Mouse (Mus musculus) E14TG2a.4 (cell line): ENCODE data around the gene Ccdc73.
"Not testable (repeated sequence)": the region's sequence is repeated elsewhere in the genome, so short reads cannot be mapped to it uniquely, and the experiment has no call there.

ENCODE experiments used
- H3K27me3 ChIP-seq: 2 replicates; pipeline ENCODE4 v1.6.1; 2014; ENCODE audit warnings: low read length, control low read depth; ENCODE audit not compliant: insufficient read depth
- H3K36me3 ChIP-seq: 2 replicates; pipeline ENCODE4 v1.6.1; 2014; ENCODE audit warnings: low read length, control low read depth; ENCODE audit not compliant: insufficient read depth
- H3K4me1 ChIP-seq: replicated peaks from 2 replicates; pipeline ENCODE4 v1.6.1; 2014; ENCODE audit warnings: low read depth, low read length, control low read depth
- H3K4me3 ChIP-seq: replicated peaks from 2 replicates; pipeline ENCODE4 v1.5.1; 2014; ENCODE audit warnings: mild to moderate bottlenecking, low read length
- H3K9me3 ChIP-seq: 2 replicates; pipeline ENCODE4 v1.6.1; 2014; ENCODE audit warnings: low read length, control low read depth
- CTCF ChIP-seq: conservative IDR thresholded peaks from 2 replicates; pipeline ENCODE4 v1.5.1; 2014; ENCODE audit warnings: low read length
- NANOG ChIP-seq: IDR thresholded peaks from 2 replicates; pipeline ENCODE4 v1.6.1; 2014; ENCODE audit warnings: borderline replicate concordance, low read length, mixed read lengths
- POU5F1 ChIP-seq: IDR thresholded peaks from 2 replicates; pipeline ENCODE4 v1.6.1; 2014; ENCODE audit warnings: low read length, borderline replicate concordance

Ccdc73 gene

DNA sequence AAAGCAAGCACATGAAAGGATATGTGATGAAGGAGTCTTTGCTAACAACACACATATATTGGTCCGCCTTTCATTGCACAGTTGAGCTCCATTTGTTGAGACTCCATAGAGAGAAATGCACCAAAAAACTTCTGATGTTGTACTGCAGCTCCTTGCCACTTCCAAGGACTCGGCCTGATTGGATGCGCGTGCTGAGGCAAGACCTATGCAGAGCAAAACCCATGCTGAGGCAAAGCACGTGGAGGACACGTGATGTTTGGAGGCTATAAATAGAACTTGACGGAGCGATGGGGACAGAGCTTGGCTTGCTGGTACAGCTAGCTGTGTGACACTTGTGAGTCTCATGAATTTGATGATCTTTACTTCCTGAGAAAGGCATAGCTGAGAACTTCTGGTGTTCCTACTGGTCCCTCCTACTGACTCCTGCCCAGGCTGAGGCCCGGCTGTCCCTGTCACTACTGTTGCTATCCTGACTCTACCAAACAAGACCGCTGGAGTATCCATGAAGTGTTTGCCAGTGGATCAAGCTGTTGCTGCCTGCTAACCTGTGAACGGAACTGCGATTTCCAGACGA lies at the start of gene Ccdc73:
TSS of gene Ccdc73 (plus strand) at position 524 of the 574 bp plus-strand sequence.
- Histone ChIP-seq H3K27me3 (no peaks in the 10 kb centered on the region), H3K4me1 (no peaks in the 10 kb centered on the region), H3K9me3 (no peaks in the 10 kb centered on the region), H3K36me3 (no peaks in the 10 kb centered on the region), H3K4me3 (no peak within 1 kb of the TSS)
- TF ChIP-seq CTCF (no peak), POU5F1 (no peak), NANOG (no peak)

DNA sequence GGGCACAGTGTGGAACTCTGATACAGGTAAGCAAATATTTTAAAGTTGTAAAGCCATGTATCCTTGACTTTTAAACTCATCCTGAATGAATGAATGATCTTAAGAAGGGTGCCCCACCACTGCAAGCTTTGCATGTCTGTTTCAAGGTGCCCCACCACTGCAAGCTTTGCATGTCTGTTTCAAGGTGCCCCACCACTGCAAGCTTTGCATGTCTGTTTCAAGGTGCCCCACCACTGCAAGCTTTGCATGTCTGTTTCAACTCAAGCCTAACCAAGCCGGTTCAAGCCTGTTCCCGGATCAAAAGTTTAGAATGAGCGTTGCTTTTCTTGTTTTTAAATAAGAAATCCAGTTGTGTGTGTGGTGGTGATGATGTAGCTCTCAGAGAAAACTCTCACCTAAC lies 48.8 kb upstream of the Ccdc73 start:
- not testable (repeated sequence) for H3K9me3 ChIP-seq, H3K4me3 ChIP-seq, H3K27me3 ChIP-seq, H3K36me3 ChIP-seq
- H3K4me1 ChIP-seq, result peaks cover 40% of the 10 kb centered on the region

DNA sequence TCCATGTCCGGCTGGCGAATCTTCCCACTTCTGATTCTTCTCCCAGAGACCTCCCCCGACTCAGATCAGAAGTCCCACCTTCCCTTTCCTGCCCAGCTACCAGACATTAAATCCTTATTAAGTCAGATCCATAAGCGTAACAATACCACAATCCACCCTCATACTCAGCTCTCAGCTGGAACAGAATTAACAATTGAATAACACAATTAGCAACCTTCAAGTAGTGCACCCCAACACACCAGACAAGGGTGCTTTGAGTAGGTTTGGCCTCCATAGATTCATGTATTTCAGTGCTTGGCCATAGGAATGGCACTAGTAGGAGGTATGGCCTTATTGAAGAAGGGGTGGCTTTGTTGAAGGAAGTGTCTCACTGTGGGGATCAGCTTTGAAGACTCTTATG lies 41.4 kb upstream of the Ccdc73 start:
- H3K9me3 ChIP-seq, result no peaks in the 10 kb centered on the region
- peaks cover 15% of the 10 kb centered on the region for H3K4me1 ChIP-seq
- peaks cover 22% of the 10 kb centered on the region; the same call in 1 of the 2 replicates for H3K36me3 ChIP-seq
- H3K27me3 ChIP-seq, result no peaks in the 10 kb centered on the region
- TF ChIP-seq NANOG (peak; percentile 91), POU5F1 (no peak), CTCF (no peak)
- no peak overlapping the region for H3K4me3 ChIP-seq

DNA sequence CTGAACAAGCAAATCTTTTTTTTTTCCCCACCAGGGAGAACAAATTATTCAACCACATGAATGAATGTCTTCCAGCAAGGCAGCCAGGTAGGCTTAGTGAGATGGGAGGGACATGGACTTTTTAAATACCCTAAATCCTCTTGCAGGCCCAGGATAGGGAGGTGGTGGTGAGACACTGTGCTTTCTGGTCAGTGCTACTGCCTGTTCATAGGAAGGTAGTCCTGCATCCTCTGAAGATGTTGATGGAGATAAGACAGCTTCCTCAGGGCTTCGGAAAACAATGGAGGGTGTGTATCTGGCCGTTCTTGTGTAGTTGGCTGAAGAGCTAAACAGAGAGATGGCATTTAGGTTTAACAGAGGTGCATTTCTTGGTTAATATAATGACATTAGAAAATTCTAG lies 35.1 kb upstream of the Ccdc73 start:
- Histone ChIP-seq H3K4me3 (no peak overlapping the region), H3K4me1 (peaks cover 16% of the 10 kb centered on the region), H3K9me3 (no peaks in the 10 kb centered on the region), H3K27me3 (no peaks in the 10 kb centered on the region), H3K36me3 (peaks cover 64% of the 10 kb centered on the region)
- TF ChIP-seq CTCF (no peak), POU5F1 (no peak), NANOG (no peak)

DNA sequence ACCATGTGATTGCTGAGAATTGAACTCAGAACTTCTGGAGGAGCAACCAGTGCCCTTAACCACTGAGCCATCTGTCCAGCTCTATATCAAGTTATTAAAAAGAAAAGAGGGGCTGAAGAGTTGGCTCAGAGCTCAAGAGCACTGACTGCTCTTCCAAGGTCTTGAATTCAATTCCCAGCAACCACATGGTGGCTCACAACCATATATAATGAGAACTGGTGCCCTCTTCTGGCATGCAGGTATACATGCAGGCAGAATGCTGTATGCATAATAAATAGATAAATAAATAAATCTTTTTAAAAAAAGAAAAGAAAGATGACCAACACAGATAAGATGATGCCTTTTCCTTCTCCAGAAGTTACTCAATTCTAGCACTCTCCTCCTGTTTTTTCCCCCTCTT lies 26.6 kb upstream of the Ccdc73 start:
- Histone ChIP-seq H3K9me3 (no peaks in the 10 kb centered on the region), H3K4me3 (no peak overlapping the region), H3K36me3 (peaks cover 84% of the 10 kb centered on the region), H3K27me3 (no peaks in the 10 kb centered on the region), H3K4me1 (peaks cover 29% of the 10 kb centered on the region)
- TF ChIP-seq POU5F1, result no peak
- TF ChIP-seq CTCF, result 0 out of 2 replicates have a peak, but pooled peaks have one; percentile 16

DNA sequence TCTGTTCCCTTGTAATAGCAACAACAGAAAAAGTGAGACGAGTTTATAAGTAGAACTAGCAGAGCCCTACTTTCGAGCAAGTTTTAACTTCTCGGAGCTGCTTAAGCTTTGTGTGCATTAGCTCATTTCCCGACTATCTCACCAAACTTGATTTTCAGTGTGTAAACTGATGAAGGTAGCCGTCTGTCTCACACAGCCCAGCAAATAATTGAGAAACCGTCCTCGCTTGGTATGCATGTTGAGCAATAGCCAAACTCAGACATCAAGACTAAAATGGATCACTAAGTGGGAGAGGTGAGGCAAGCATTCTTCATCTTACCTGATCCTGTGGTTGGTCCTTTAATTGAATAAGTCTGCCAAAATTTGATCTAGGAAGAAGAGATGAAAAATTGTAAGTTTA lies 25.9 kb upstream of the Ccdc73 start:
- no peaks in the 10 kb centered on the region for H3K27me3 ChIP-seq
- no peaks in the 10 kb centered on the region for H3K9me3 ChIP-seq
- TF ChIP-seq NANOG, result no peak
- no peak for TF ChIP-seq CTCF
- no peak for TF ChIP-seq POU5F1

DNA sequence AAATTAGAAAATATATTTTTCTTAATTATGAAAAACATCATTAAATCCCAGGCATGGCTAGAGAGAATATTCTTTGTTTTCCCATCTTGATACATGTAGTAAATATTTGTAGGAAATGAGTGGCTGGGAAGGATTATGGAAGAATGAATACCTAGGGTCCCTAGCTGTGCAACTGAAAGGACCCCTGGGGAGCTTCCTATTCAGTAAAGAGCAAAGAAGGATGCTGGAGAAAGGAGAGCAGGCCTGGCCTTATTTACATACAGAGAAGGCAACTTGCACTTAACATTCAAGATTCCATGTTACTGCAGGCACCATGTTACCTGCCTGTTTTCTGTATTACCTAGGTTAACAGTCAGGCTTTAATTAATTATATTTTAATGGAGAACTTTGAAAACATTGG lies 25.0 kb upstream of the Ccdc73 start:
- no peaks in the 10 kb centered on the region for H3K27me3 ChIP-seq
- peaks cover 80% of the 10 kb centered on the region for H3K36me3 ChIP-seq
- no peaks in the 10 kb centered on the region for H3K9me3 ChIP-seq
- peaks cover 38% of the 10 kb centered on the region for H3K4me1 ChIP-seq
- no peak overlapping the region for H3K4me3 ChIP-seq
- peak; percentile 57 for TF ChIP-seq NANOG
- no peak for TF ChIP-seq CTCF

More for the DNA sequence above, 25.9 kb upstream of the Ccdc73 start:
- Histone ChIP-seq H3K4me1 (peaks cover 33% of the 10 kb centered on the region), H3K36me3 (peaks cover 83% of the 10 kb centered on the region), H3K4me3 (no peak overlapping the region)

DNA sequence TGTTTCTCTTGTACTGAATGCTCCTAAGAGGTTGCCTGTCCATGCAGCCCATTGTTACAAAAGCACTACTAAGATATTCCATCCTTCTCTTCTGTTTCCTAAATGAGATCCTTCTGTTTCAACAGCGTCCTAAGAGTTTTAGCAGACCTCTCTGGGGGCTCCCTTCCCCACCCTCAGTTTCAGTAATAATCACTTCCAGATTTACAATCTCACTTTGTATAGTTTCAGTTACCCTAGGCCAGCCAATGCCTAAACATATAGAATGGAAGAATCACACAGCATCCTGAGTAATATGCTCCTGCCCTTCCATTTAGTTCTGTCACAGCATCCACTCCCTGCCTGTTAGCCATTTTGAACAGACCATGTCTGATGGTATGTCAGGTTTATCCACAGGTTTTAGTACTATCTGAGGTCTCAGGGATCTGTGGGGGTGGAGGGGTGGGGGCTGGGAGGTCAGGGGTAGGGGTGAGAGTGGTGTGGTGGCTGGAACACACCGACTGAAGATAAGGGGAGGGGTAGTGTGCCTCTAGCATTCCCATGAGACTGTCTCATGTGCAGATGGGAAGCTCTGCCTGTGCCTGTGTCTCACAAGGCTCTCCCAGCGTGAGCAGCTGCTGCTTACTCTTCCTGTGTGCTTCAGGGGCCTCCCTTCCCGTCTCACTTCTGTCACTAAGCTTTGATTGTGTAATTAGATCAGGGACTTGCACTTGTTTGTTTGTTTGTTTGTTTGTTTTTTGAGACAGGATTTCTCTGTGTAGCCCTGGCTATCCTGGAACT lies 20.8 kb upstream of the Ccdc73 start:
- no peaks in the 10 kb centered on the region for H3K9me3 ChIP-seq
- peaks cover 73% of the 10 kb centered on the region for H3K4me1 ChIP-seq
- H3K36me3 ChIP-seq, result peaks cover 44% of the 10 kb centered on the region
- TF ChIP-seq CTCF (no peak), POU5F1 (no peak), NANOG (no peak)
- H3K4me3 ChIP-seq, result no peak overlapping the region
- no peaks in the 10 kb centered on the region for H3K27me3 ChIP-seq

DNA sequence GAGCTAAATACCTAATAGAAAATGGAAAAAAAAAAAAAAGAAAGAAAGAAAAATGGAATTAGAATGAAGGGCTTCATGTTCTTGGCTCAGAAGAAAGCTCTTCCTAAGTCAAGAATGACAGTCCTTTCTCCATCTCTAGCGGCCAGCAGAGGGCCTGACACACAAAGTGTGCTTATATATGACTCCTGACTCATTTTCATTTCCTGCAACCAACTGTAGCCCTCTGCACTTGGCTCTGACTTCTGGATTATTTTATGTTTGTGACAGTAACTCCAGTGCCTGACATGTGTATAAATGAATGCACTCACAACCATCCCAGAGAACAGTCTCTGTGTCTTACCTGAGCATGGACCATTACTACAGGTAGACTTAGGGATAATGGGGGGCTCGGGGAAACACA lies 20.0 kb upstream of the Ccdc73 start:
- no peaks in the 10 kb centered on the region for H3K9me3 ChIP-seq
- H3K4me3 ChIP-seq, result peak overlapping the region; percentile 87; the same call in 1 of the 2 replicates
- H3K36me3 ChIP-seq, result peaks cover 40% of the 10 kb centered on the region
- H3K27me3 ChIP-seq, result no peaks in the 10 kb centered on the region
- peaks cover 71% of the 10 kb centered on the region for H3K4me1 ChIP-seq
- TF ChIP-seq POU5F1, result no peak
- 0 out of 2 replicates have a peak, but pooled peaks have one; percentile 17 for TF ChIP-seq CTCF
